Mouse (Mus musculus): Measurements from ENCODE around the gene Vmn2r48.
"Not testable (repeated sequence)": the region's sequence is repeated elsewhere in the genome, so short reads cannot be mapped to it uniquely, and the experiment has no call there.

The Vmn2r48 gene

DNA sequence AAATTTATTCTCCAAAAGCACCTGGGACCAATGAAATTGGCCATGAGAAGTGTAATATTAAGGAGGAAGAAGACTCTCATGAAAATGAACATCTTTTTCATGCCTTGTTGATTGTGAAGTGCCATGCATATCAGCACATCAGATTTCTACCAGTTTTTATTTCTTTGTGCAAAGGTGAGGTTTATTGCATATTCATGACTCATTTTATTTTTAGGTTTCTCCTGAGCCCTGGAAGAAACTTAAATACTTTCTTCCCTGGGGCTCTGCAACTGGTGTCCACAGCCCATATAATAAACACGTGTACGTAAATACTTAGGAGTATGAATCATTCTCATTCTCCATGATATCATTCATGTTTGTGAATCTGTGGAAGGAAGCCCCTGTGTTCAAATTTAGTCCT lies at the start of gene Vmn2r48:
Vmn2r48 (minus strand) TSS at position 101 of the 400 bp plus-strand sequence.
- DNase-seq (ENCODE audit: low spot score in 2 of 2), result not testable (repeated sequence)

DNA sequence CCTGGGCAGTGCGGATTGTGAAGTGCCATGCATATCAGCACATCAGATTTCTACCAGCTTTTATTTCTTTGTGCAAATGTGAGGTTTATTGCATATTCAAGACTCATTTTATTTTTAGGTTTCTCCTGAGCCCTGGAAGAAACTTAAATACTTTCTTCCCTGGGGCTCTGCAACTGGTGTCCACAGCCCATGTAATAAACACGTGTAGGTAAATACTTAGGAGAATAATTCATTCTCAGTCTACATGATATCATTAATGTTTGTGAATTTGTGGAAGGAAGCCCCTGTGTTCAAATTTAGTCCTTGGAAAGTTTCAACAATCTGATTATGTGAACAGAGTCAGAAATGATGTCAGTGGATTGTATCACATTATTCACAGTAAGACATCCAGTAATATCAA lies 38.8 kb upstream of the Vmn2r48 start, which contains the start of gene Vmn2r49:
Vmn2r49 (minus strand) TSS at position 101 of the 400 bp plus-strand sequence.
- DNase-seq (ENCODE audit: low spot score in 2 of 2), result not testable (repeated sequence)
